Mouse (Mus musculus): ENCODE results near the gene Foxred1. TPM values are rescaled to one million over a fixed set of nuclear protein-coding genes. Genes with fewer than 3 reads are reported as not detected.

The Foxred1 gene
- 10 to 100 TPM; 82.4 to 91.3 TPM for total RNA-seq (2021)

DNA sequence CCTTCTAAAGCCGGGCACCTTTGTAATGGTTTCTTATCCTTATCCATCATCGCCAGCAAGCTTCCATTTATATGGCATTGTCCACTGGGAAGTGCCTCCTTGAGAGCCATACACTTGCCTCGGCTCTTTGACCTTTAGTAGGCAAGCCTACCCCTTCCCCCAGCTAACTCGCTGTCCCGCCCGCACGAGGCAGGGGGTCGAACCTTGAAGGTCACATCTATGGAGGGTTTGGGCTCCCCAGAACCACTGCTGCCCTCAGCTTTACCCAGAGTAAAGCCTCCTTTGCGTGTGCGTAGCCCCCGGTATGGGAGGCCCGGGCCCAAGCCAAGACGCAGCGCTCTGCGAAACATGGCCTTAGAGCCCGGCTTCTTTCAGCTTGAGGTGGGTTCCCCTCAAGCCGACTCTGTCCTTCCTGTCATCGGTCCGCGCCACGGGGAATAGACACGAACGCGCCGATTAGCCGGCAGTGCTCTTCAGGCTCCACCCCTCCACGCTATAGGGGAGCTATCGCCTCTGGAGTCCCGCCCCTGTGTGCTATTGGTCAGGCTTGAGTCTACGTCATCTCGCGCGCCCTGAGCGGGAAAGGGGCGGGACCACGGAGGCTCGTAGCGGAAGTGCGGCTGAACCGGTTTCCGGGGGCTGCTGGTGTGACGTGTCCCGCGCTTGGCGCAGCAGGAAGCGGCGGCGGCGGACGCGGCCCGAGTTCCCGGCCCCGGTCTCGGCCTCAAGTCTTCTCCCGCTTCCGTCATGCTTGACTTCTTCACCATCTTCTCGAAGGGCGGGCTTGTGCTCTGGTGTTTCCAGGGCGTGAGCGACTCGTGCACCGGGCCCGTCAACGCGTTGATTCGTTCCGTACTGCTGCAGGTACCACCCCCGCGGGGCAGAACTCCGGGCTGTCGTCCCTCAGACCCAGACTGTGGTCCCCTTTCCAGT lies at the start of gene Foxred1:
TSS of gene Foxred1 (minus strand) at position 514 of the 933 bp plus-strand sequence.
- intact Hi-C loops (cut with DNase I), result loop anchor here (2.0 kb wide), 1 partner anchor 58 kb away; no protein-coding TSS in a partner anchor
- peak; percentile 99 for DNase-seq

DNA sequence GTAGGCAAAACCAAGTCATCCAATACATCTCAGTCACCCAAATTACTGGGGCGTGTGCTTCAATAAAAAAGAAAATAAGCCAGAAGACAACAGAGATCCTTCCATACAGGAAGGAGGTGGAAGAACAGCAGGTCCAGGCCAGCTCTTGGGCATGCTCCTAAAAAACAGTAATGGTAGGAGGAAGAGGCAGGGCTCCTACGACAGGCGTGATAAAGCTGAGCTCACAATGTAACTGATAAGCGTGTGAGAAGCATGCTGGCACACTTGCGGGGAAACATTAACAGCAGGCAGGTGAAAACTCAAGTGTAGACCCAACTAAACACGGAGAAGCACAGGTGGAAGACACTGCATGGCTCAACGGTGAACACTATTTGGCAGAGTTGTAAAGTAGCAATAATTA lies 46.5 kb upstream of the Foxred1 start:
- intact Hi-C loops (cut with DNase I), result no loop called here

DNA sequence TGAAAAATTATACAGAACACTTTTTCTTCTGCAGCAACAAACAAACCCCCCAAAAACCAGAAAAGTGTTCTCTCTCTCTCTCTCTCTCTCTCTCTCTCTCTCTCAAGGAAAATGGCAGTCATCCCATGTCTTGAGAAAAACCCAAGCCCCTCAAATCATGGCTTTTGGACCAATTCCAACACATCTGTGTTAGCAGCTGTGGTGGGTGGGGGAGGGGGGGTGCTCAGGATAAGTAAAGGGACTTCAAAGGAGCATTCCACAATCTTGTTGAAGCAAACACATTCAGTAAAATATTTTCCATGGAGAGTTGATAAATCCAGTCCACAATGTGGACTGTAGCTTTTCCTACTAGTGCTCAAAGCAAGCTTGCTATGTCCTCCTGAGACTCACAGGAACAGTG lies 38.6 kb upstream of the Foxred1 start:
- intact Hi-C loops (cut with DNase I), result no loop called here
- no peak for DNase-seq

More for the DNA sequence above, 46.5 kb upstream of the Foxred1 start:
- DNase-seq, result no peak

DNA sequence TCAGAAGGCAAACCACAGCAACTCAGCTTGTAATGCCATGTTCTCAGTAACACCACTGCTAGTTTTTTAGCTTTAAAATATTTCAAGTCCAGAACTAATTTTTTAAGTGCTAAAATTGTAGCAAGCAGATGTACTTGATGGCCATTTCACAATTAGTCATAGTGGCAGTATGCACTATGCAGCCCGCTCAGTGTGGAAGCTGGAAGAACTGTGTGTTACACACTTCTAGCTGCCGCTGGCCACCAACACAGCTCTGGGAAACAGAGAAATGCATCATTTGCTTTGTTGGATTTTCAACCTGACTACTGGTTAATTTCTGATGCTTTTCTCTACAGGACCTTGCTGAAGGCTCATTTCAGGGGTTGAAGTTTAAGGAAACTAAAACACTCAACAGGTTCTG lies 36.5 kb upstream of the Foxred1 start:
- DNase-seq, result no peak
- intact Hi-C loops (cut with DNase I), result no loop called here

DNA sequence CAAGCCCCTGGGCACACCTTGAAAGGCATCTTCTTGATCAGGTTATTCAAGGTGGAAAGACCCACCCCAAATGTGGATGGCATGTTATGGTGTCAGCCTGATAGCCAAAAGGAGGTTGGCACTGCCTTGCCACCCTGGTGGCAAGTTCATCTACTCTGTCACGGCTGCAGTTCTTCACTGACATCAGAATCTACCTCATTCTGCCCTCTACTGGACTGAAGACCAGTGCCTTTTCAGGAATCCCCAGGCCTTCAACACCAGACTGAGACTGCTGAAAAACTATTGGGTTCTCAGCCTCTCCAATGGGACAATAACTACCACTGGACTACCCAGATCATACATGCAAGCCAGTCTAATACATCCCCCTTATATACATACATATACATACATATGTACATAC lies 28.9 kb upstream of the Foxred1 start:
- DNase-seq, result no peak
- intact Hi-C loops (cut with DNase I), result no loop called here

DNA sequence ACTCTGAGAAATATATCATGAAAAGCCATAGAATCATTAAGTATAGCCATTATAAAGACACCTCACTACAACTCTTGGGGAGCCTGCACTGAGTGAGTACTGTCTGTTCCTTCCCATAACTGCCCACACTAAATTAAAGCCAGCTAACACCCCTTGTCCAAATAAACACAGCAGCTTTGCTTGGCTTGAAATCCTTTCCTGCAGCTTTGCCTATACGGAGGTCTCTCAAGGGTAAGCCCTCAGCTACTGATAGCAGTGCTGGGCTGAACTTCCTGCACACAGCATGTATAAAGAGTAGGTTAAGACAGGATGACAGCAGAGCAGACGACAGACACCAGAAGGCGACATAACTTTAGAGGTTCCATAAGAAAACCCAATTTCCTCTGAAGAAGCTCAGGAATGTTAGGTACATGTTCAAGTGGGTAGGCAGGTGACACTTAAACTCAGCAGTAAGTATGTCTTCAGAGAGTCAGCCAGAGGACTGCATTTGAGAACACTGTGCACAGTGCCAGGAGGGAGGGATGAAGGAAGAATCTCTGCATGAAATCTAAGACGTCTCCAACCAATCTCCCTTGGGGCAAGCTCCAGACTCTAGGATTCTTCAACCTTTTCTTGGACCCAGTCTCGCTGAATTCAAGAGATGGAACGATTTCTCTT lies 28.2 kb upstream of the Foxred1 start:
- no peak for DNase-seq
- intact Hi-C loops (cut with DNase I), result no loop called here

DNA sequence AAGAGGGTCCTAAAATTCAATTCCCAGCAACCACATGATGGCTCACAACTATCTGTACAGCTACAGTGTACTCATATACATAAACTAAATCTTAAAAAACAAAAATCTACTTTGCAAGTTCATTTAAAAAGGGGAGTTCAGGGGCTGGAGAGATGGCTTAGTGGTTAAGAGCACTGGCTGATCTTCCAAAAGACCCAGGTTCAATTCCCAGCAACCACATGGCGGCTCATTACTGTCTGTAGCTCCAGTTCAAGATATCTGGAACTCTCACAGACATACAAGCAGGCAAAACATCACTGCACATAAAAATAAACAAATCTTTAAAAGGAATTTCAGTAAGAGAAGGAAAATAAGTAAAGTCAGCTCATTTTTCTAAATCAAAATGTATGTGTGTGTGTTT lies 27.5 kb upstream of the Foxred1 start:
- intact Hi-C loops (cut with DNase I), result no loop called here
- DNase-seq, result no peak

DNA sequence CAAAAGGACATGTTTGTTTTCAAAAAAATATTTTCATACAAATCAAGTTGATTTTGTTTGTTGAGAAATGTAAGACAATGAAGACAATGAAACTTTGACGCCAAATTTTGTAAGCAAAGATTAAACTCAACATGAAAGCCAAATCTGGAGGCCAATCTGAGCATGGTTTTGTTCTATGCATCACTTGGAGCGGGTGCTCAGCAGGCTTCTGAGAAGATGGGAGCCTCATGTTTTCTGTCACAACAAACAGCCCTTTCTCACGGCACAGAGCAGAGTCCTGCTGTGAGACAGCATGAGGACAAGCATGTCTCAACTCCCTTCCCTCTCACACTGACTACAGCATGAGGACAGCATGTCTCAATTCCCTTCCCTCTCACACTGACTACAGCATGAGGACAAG lies 25.1 kb upstream of the Foxred1 start:
- no peak for DNase-seq

DNA sequence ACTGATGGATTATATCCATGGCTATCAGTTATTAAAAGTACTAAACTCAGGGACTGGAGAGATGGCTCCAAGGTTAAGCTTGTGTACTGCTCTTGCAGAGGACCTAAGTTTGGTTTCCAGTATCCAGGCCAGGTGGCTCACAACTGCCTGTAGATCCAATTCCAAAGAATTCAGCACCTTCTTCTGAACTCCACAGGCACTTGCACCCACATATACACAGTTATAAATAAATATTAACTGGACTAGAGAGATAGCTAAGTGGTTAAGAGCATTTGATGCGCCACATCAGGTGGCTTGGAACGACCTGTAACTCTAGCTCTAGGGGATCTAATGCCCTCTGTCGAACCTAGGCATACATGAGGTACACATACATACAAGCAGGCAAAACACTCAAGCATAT lies 17.8 kb upstream of the Foxred1 start:
- intact Hi-C loops (cut with DNase I), result no loop called here

More for the DNA sequence above, 25.1 kb upstream of the Foxred1 start:
- intact Hi-C loops (cut with DNase I), result no loop called here

DNA sequence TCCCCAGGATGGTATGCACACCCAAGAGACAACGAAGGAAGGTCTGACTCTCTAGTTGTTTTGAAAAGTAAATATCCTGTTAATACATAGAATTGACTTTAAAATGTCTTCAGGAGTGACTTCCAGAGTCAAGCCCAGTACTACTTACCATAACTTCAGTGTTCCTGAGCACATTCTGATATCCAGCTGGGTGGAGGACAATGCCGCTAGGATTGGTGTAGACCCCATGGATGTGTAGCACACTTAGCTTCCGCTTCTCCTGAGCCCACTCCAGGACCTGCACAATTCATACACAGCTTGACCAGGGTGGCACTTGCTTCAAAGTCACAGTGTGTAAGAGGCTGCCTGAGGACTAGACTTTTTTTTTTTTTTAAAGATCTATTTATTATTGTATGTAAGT lies 12.6 kb upstream of the Foxred1 start:
- DNase-seq, result no peak
- intact Hi-C loops (cut with DNase I), result no loop called here

More for the DNA sequence above, 17.8 kb upstream of the Foxred1 start:
- DNase-seq, result no peak

DNA sequence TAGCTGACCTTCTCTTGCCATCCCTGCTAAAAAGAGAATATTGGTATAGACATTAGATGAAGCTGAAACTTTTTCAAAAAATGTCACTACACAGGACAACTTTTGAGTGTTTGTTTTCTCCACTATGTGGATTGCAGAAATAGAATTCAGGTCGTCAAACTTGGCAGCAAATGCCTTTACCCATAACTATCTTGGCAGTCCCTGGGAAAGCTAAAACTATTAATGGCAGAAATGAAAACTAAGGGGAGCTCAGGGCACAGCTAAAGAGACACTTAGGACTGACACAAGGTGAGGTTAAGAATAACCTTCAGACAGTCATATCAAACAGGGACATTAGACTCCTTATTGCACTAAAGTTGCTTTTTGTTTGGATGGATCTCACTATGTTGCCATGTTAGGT lies 7.1 kb upstream of the Foxred1 start:
- peak in 1 of 2 experiments; percentile 25 for DNase-seq
- intact Hi-C loops (cut with DNase I), result no loop called here

DNA sequence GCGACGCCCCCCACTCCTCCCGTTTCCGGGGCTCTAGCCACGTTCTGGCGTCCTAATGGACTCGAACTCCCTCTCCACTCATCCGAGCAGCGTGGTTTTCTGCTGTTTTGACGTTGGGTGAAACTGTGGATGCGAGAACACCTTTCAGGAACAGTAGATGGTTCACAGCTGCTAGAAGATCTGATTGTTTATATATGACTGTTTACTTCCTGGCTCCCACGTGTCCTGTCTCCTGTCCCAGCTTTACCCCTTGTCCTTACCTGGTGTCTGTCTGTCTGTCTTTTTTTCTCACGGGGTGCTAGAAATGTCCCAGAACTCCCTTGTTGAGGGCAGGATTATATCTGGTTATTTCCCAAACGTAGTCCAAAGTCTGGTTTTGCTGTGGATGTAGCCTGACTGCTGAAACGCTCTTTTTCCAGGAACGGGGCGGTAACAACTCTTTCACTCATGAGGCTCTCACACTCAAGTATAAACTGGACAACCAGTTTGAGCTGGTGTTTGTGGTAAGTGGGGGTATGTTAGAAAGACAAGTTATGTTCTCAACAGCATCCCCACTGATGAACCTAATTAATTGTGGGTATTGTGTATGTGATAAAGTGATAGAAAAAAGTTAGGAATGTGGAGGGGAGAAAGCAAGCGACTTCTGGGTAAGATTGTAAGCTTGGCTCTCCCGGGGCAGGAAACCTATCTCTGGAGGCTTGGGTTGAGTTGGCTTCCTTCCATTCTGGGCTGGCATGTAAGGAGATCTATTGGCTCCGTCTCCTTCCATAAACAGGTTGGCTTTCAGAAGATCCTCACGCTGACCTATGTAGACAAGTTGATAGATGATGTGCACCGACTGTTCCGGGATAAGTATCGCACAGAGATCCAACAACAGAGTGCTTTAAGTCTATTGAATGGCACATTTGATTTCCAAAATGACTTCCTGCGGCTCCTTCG lies 987 bp upstream of the Foxred1 start:
- no peak for DNase-seq

DNA sequence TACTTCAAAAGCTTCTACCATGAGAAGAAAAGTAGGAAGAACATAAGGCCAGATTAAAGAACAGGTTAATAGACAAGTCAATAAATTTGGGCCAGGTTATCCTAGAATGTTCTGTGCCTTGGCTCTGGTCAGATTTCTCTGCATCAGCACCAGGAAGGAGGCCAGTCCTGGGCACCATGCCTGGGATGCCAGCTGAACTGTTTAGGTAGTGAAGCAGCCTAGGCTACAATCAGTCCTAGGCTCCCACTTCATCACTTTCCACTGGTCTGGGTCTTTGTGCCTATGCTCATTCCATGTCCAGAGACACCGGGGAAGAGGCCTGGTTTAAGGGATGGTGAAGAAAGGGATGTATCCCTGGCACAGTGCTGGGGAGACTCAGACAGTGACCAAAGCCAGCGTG lies 6.4 kb downstream of the Foxred1 start:
- DNase-seq, result no peak
- intact Hi-C loops (cut with DNase I), result no loop called here

More for the DNA sequence above, 987 bp upstream of the Foxred1 start:
- intact Hi-C loops (cut with DNase I), result loop anchor here (2.0 kb wide), 1 partner anchor 57 kb away; no protein-coding TSS in a partner anchor

DNA sequence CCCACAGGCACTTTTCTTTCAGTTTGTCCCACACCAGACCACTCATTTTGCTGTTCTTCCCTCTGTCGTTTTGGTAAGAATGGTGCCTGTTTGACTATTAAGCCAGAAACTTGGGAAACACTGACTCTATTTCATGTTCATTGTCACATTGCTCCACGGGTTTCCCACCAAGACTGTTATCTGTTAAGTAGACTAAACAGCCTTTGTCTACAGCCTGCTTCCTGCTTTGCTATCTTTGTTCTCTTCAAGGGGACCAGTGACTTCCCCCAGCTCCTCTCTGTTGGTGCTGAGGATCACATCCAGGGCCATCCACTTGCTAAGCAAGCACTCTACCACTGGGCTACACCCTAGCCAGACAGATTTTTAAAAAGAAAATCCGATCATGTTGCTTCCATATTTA lies 7.3 kb downstream of the Foxred1 start:
- DNase-seq, result no peak
- intact Hi-C loops (cut with DNase I), result no loop called here

DNA sequence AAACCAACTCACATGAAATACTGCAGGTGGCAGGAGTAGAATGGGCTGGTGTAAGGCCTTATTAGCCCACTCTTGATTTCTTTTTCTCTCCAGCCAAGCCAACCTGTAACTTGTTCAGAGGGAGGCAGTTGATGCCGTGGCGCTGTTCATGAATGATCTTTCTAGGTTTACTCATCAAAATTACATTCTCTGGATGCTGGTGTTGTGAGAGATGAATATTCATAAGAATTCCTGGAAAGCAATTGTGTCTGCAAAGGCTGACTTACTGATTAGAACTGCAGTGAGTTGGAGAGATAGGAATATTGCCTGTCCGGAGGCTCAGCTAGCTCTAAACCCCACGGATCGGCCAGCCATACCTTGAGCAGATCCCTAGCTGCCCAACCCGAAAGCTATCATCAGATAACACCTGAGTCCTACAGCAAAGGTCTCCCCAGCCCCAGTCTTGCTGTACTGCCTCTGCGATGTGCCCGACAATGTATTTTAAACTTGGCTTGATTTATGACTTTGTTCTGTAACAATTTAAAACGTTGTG lies 10.3 kb downstream of the Foxred1 start:
- DNase-seq, result no peak
- intact Hi-C loops (cut with DNase I), result no loop called here

DNA sequence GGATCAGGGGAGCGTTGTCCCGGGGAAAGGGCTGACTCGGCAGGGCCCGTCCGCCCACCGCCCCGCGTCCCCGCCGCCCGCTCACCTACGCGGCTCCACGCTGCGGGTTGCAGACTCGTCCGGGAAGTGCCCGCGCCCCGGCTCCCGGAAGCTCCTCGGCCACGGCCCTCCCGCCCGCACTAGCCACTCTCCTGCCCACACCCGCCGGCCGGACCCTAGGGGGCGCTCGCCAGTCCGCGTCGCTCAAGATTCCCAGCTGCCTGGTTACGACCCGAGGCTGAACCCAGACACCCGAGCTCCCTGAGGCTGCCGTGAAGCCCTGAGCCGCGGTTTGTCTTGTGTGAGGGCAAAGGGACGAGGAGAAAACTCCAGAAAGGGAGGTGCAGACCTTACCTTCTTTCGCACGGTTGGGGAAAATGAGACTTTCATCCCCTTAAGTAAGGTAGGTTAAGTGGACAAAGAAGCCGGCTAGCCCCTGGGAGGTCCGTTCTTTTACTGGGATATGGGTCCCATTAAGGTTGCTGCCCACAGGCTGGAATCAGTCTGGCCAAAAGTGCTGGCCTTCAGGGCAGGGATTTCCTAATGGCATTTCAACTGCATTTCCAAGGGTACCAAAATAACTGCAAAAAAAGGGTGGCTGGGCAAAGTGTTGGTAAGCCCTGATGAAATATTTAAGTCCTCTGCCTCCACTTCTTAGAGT lies 10.9 kb downstream of the Foxred1 start, which contains the start of the genes Srpr and Tirap:
TSS of gene Srpr (plus strand) at position 404 of the 700 bp plus-strand sequence.
TSS of gene Tirap (minus strand) at position 520 of the 700 bp plus-strand sequence.
- intact Hi-C loops (cut with DNase I), result no loop called here
- DNase-seq, result peak; percentile 95 to 96

DNA sequence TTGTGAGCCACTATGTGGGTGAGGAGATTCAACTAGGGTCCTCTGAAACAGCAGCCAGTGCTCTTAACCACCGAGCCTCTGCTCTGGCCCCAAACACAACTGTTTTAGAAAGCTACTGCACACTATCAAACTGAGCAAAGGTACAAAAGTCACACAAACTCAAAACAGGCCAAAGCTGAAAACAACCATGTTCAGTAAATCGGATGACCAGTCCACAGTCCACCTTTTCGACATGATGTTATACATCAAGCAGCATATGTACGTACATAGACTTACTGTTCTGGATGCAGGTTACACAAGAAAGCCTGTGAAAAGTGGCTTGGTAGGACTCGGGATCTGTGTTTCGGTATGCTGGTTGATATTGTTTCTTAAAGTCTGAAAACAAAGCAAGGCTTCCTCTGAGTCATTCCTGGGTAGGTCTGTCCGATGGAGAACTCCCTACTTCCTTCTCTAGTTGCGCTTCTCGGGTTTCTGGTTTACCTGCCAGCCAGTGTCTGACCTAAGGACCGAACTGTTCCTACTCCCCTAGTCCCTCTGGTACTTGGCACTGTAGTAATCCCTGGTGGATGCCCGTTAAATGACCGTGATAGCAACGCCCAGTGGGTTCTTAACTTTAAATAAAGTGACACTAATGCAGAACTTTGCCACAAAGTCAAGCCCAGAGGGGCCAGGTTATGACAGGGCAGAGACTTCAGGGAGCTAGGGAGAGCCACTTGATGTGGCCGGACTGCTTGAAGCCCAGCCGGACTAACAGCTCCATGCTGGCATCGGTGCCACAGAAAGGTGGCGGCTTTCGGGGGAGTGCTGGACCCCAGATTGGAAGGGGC lies 11.7 kb downstream of the Foxred1 start:
- intact Hi-C loops (cut with DNase I), result no loop called here
- no peak for DNase-seq

DNA sequence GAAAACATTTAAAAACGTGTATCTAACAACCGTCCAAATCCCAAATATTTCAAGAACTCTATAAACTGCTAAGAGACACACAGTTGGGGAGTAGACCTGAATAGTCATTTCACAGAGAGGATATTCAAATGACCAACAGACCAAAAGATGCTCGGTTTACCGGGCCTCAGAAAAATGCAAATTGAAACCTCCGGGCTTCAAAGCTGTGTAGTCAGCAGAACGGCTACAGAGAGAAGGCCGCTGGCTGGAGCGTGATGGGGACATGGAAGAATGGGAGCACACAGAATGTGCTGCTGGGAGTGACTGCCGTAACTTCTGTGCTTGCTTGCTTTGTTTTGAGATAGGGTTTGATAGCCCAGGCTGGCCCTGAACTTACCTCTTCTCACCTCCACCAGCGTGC lies 12.5 kb downstream of the Foxred1 start:
- no peak for DNase-seq
- intact Hi-C loops (cut with DNase I), result no loop called here

DNA sequence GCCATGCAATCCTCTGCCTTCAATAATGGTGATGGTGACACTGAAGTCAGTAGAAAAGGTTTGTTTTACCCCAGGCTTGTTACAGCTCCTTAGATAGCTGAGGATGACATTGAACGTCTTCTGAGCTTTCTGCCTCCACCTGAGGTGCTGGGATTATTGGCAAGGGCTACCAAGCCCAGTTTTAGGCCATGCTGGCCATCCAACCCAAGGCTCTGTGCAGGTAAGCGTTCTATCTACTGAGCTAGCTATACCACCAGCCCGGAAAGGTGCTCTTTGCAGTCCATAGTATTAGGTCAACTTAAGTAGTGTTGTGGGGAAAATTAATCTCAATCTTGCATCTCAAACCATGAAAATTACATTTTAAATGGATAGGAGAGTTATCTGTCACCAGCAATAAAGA lies 13.2 kb downstream of the Foxred1 start:
- no peak for DNase-seq
- intact Hi-C loops (cut with DNase I), result no loop called here
